Mouse (Mus musculus) spleen, adult 18-20 months (tissue): ENCODE results near the gene Shc1.

ENCODE experiments used
- DNase-seq, 2 experiments: peaks; one replicate each; pipeline ENCODE4 v3.0.0; 2022; ENCODE audit warnings: mixed read lengths in 2 of 2

Gene Shc1

GRCm38 (mm10) chr3:89418170-89418860 lies at the start of gene Shc1, which contains the start of gene Cks1b:
Gene Shc1 (plus strand): TSS chr3:89418443.
Gene Cks1b (minus strand): TSS chr3:89418383.
- peak; percentile 80 to 84 for DNase-seq

GRCm38 (mm10) chr3:89373581-89374231 lies 44.5 kb upstream of the Shc1 start:
- DNase-seq, result no peak

- no peak for DNase-seq
Observed at GRCm38 (mm10) chr3:89377831-89378230, 40.4 kb upstream of the Shc1 start.

GRCm38 (mm10) chr3:89378394-89379067 lies 39.7 kb upstream of the Shc1 start:
- peak; percentile 52 to 65 for DNase-seq

GRCm38 (mm10) chr3:89379388-89380131 lies 38.7 kb upstream of the Shc1 start:
- DNase-seq, result peak in 1 of 2 experiments; percentile 42

- DNase-seq, result no peak
Observed at GRCm38 (mm10) chr3:89380291-89380690, 38.0 kb upstream of the Shc1 start.

- no peak for DNase-seq
Observed at GRCm38 (mm10) chr3:89380711-89381110, 37.5 kb upstream of the Shc1 start.

GRCm38 (mm10) chr3:89381233-89381632 lies 37.0 kb upstream of the Shc1 start:
- no peak for DNase-seq

GRCm38 (mm10) chr3:89382033-89382882 lies 36.0 kb upstream of the Shc1 start:
- no peak for DNase-seq

- no peak for DNase-seq
Observed at GRCm38 (mm10) chr3:89382950-89383349, 35.3 kb upstream of the Shc1 start.

- DNase-seq, result no peak
Observed at GRCm38 (mm10) chr3:89383651-89384255, 34.5 kb upstream of the Shc1 start.

- no peak for DNase-seq
Observed at GRCm38 (mm10) chr3:89384331-89385076, 33.7 kb upstream of the Shc1 start.

GRCm38 (mm10) chr3:89385451-89385850 lies 32.8 kb upstream of the Shc1 start:
- peak in 1 of 2 experiments; percentile 44 for DNase-seq

GRCm38 (mm10) chr3:89386438-89387420 lies 31.5 kb upstream of the Shc1 start:
- DNase-seq, result peak in 1 of 2 experiments; percentile 23

- peak in 1 of 2 experiments; percentile 32 for DNase-seq
Observed at GRCm38 (mm10) chr3:89387632-89388031, 30.6 kb upstream of the Shc1 start.

- peak in 1 of 2 experiments; percentile 22 for DNase-seq
Observed at GRCm38 (mm10) chr3:89388134-89388881, 29.9 kb upstream of the Shc1 start.

- peak; percentile 52 to 57 for DNase-seq
Observed at GRCm38 (mm10) chr3:89388901-89389740, 29.1 kb upstream of the Shc1 start.

GRCm38 (mm10) chr3:89390111-89390515 lies 28.1 kb upstream of the Shc1 start:
- peak in 1 of 2 experiments; percentile 36 for DNase-seq
